Mouse (Mus musculus) activated CD4-positive, CD25-positive, alpha-beta regulatory T cell, adult 4 months (primary cell): ENCODE measurements around the gene Tas1r2. TPM values are rescaled to one million over a fixed set of nuclear protein-coding genes. Genes with fewer than 3 reads are reported as not detected.
A peak's percentile ranks its signal among the peaks of the same experiment; 100 is the strongest.

Experiments used
- ATAC-seq: one replicate; pipeline ENCODE4 v1.8.0; 2017
- polyA plus RNA-seq, 2 experiments: library from polyadenylated mRNA; unstranded; fragments of 100-300 nt; shearing (Covaris generic); gene quantifications; one replicate each; pipeline ENCODE4 v1.2.1; 2017

The Tas1r2 gene
- not detected for polyA plus RNA-seq

DNA sequence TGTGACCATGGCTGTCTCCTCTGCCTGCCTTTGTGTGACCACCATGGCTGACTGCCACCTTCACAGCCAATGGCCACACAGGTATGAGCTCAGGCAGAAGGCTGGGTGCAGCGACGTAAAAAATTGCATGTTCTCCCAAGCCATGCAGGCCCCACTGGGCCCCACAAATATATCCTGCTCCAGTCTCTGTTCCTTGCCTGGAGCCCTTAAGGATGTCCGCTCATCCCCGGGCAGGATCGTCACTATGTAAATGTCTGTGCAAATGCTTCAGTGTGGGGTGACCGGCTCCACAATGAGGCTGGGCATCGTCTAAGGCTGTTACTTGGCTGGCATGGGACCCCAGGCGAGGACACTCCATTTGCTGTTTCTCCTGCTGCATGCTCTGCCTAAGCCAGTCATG, at the start of gene Tas1r2:
TSS of gene Tas1r2 (plus strand) at position 301 of the 400 bp plus-strand sequence.
- ATAC-seq: no peak

- ATAC-seq: no peak
Measured at GRCm38 (mm10) chr4:139605216-139605615, 48.1 kb upstream of the Tas1r2 start.

DNA sequence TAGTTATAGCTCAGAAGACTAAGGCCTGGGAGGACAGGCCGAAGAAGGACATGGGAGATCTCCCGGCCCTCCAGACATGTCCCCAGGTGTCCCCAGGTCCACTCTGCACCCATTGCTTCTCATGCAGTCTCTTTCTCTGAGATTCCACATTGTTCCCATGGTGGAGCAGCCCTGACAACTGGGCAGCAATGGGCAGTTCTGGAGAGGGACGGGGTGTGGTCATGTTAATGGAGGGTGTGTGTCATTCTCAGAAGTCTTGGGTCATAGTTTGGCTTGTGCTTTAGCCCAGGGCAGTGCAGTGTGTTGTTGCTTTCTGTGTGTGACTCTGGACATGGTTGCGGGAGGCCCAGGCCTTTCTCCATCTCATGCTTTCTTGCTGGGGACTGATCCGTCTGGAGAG, 46.6 kb upstream of the Tas1r2 start:
- ATAC-seq: no peak

DNA sequence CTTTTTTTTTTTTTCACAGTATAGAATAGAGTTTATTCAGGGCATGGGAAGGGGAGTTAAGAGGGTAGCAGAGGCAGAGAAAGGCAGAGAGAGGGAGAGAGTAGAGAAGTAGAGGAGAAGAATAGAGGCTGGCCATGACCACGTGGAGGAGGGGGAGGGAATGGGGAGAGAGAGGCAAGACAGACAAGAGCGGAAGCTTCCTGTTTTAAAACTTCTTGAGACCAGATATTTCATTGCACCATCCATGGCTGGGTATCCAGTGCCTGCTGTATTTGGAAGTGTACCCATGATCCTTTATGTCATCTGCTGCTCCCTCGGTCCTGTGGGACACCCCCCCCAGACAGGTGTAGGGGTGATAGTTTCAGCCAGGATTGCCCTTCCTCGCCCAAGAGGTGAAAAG, 44.4 kb upstream of the Tas1r2 start:
- no peak for ATAC-seq

DNA sequence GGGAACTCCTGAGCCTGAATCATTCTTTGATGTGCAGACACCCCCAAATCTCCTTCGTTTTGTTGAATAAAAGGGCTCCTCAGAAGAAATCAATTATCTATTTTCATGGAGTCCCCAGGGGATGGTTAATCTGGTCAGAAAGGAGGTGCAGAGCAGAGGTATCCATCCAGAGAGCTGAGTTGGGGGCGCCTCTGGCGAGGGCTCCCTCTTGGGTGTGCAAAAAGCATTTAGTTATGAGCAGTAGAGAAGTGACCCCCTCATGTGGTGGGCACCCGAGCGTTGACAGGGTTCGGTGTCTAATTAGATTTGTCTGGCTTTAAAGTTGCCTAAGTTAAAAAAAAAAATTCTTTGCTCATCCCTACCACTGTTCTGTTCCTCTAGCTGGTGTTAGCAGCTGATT, 42.4 kb upstream of the Tas1r2 start:
- ATAC-seq: no peak

DNA sequence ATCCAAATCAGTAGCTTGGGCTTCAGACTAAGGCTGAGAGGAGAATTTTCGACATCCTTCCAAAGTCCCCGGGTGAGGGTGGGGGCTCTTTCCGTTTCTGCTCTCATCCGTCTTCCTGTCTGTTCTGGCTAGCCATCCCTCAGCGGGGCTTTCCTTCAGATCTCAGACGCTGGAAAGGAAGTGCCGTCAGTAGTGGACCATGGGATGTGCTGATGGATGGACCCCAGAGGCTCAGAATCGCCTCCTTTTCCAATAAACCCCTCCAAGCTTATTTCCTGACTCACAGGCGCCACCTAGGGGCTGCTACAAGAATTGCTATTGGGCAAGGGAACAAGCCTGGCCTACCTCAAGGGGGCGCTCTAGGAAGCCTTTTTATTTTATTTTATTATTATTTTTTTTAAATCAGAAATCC, 41.8 kb upstream of the Tas1r2 start:
- peak; percentile 86 for ATAC-seq

DNA sequence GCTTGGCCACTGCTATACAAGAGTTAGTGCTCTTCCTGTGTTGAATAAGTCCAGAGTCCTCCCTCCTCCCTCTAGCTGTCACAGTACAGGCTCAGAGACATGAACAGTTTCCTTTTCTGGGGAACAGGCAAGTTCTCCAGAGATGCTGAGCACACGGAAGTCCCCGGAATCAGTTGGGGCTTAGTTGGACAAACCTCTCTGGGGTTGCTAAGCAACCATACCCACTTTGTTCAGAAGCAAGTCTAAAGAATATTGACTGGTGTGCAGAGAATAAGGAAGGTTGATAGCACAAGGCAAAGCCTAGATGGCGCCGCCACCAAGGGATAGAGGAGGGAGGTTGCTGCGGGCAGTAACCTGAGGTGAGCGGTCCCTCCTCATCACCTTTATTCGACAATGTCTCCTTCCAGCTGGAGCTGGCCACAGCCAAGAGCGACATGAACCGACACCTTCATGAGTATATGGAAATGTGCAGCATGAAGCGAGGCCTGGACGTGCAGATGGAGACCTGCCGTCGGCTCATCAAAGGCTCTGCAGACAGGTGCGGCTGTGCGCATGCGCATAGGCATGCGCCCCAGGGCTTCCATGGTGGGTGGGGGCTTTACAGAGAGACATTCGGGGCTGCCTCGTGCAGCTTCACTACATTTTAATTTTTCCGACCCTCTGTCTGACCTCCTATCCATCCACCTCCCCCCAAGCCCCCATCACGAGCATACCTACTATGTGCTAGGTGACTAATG, 38.6 kb upstream of the Tas1r2 start:
- no peak for ATAC-seq

DNA sequence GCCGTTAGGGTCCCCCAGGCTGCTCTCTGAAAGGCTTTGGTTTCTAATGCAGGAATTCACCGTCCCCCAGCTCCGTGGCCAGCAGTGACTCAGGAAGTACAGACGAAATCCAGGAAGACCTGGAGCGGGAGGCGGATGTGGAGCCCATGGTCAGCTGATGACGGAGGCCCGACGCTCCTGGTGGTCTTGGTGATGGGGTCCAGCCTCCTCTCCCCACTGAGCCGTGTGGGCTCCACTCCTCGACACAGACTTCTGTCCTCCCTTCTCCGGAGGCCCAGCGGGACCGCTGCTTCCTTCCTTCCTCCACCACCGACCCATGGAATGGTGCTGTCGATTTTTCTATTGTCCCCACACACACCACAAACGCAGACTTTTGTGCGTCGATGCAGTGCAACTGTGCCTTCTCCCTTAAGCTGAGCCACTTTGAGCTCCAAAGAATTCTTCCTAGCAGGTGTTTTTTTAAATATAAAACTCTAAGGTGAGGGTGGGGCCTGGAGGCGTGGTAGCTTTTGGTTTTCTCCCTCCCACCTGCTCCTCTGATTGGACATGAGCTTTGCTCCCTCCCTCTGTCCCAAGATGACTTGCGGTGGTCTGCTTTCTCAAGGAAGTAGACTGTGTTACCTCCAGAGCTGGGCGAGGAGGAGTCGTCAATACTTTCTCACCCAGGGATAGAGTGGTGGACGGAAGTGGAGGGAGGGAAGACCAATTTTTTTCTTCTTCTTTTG, 36.9 kb upstream of the Tas1r2 start:
- peak; percentile 95 for ATAC-seq

GRCm38 (mm10) chr4:139617001-139617364, 36.4 kb upstream of the Tas1r2 start:
- no peak for ATAC-seq

DNA sequence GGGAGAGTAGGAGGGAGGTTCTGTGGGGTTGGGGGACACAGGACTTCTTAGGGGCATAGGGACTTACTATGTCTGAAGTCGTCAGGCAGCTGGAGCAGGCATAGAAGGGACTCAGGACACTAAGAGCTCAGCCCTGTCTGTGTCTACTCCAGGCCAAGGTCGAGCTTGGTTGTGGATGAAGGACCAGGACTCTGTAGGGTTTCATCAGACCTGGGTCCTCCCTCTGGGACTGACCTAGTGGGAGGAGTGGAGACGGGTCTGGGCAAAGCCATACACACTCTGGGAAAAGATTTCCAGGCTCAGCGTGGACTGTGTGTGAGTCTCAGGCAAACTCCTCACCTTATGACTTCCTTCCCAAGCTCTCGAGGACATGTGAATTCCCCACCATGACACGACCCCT, 33.6 kb upstream of the Tas1r2 start:
- ATAC-seq: no peak

GRCm38 (mm10) chr4:139622373-139623282, 30.7 kb upstream of the Tas1r2 start, which contains the start of gene Aldh4a1:
Gene Aldh4a1, plus strand, starts transcription at chr4:139622866.
- peak; percentile 100 for ATAC-seq

- ATAC-seq: no peak
Measured at GRCm38 (mm10) chr4:139623434-139624115, 29.8 kb upstream of the Tas1r2 start.

- no peak for ATAC-seq
Measured at GRCm38 (mm10) chr4:139624116-139624489, 29.2 kb upstream of the Tas1r2 start.

- no peak for ATAC-seq
Measured at GRCm38 (mm10) chr4:139624706-139625105, 28.6 kb upstream of the Tas1r2 start.

DNA sequence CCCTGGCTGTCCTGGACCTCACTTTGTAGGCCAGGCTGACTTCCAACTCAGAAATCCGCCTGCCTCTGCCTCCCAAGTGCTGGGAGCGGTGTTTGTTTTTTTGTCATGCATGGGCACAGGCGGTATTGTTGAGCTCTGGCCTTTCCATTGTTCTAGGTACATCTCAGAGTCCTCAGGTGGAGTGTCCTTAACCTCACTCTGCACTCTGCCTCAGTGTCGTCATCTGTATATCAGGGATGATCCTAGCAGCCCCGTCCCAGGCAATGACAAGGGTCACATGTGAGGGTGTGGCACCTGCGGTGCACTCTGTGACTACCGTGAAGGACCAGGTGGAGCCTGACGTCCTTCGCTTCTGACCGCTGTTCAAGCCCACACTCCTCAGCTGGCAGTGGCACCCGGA, 26.0 kb upstream of the Tas1r2 start:
- ATAC-seq: no peak

- no peak for ATAC-seq
Measured at GRCm38 (mm10) chr4:139630171-139630570, 23.2 kb upstream of the Tas1r2 start.

GRCm38 (mm10) chr4:139631141-139631540, 22.2 kb upstream of the Tas1r2 start:
- ATAC-seq: no peak

GRCm38 (mm10) chr4:139631569-139632253, 21.6 kb upstream of the Tas1r2 start:
- ATAC-seq: no peak

DNA sequence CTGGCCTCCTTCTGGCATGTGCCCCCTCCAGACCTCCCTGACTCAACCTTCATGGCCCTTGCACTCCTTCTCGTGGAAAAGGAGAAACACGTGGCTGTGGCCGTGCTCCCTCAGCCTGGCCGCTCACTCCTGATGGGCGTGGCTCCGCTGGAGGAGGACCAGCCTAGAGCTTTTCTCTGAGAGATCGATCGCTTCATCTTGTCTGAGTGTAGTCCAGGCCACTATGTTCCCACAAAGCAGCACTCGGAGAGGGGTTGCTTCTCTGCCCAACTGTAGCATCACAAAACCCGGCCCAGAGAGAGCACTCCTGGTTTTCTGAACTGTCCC, 21.1 kb upstream of the Tas1r2 start:
- ATAC-seq: no peak

GRCm38 (mm10) chr4:139636373-139636772, 17.0 kb upstream of the Tas1r2 start:
- no peak for ATAC-seq

DNA sequence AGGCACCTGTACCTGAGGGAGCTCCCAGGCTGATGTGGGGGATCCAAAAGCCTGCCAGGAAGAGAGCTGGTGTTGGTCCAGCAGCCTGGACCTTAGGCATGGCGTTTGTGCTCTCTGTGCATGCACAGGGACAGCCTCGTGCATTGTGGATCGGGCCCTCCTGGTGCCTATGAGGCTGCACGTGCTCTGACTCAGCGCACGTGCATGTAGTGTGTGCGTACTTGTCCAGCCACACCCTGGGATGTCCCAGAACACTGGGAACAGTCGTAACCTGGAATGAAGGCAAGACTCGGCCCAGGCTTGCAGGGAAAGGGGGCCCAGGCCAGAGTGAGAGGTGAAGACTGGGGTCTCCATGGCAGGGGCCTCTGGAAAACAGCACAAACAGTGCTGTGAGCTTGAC, 15.5 kb upstream of the Tas1r2 start:
- no peak for ATAC-seq

GRCm38 (mm10) chr4:139638356-139638755, 15.0 kb upstream of the Tas1r2 start:
- no peak for ATAC-seq
